Mouse (Mus musculus): ENCODE data around the gene Smlr1. TPM values are rescaled to one million over a fixed set of nuclear protein-coding genes. Genes with fewer than 3 reads are reported as not detected.

Gene Smlr1
- polyA plus RNA-seq, 1 experiment from 2014 or later, result 166 TPM

- H3K4me3 ChIP-seq (ENCODE audit: low read depth, low read length), result no peak overlapping the region
- H3K4me1 ChIP-seq (replicated peaks; ENCODE audit: control insufficient read depth, insufficient read depth, low read length), result 0 out of 2 replicates have a peak, but pooled peaks cover 4% of the 10 kb centered on the region
- TF ChIP-seq CTCF (IDR thresholded peaks at IDR 0.05; ENCODE audit: low read depth), result no peak
- H3K36me3 ChIP-seq (ENCODE audit: control insufficient read depth, insufficient read depth), result peaks cover 3% of the 10 kb centered on the region; the same call in 1 of the 2 replicates
- no peaks in the 10 kb centered on the region for H3K9me3 ChIP-seq (ENCODE audit: control insufficient read depth)
- H3K27me3 ChIP-seq (replicated peaks; ENCODE audit: control insufficient read depth, insufficient read depth, low read length), result no peaks in the 10 kb centered on the region
- H3K9ac ChIP-seq (ENCODE audit: low read depth, low read length), result no peak overlapping the region
- 70% methylated on average over 5 of the region's 5 CpGs for WGBS
- ATAC-seq, result peak; percentile 30; the same call in 1 of the 2 replicates
- H3K27ac ChIP-seq (ENCODE audit: low read depth, low read length), result peak overlapping the region; percentile 41; the same call in 1 of the 2 replicates
- no peak overlapping the region for H3K4me2 ChIP-seq (replicated peaks; ENCODE audit: low read depth)
Observed at GRCm38 (mm10) chr10:25520428-25520827, 15.6 kb downstream of the Smlr1 start.

GRCm38 (mm10) chr10:25519954-25520353, 16.1 kb downstream of the Smlr1 start:
- no peak overlapping the region for H3K4me2 ChIP-seq (replicated peaks; ENCODE audit: low read depth)
- H3K27me3 ChIP-seq (replicated peaks; ENCODE audit: control insufficient read depth, insufficient read depth, low read length), result no peaks in the 10 kb centered on the region
- H3K36me3 ChIP-seq (ENCODE audit: control insufficient read depth, insufficient read depth), result peaks cover 3% of the 10 kb centered on the region; the same call in 1 of the 2 replicates
- TF ChIP-seq CTCF (IDR thresholded peaks at IDR 0.05; ENCODE audit: low read depth), result no peak
- H3K9ac ChIP-seq (ENCODE audit: low read depth, low read length), result no peak overlapping the region
- peak overlapping the region; percentile 75 for H3K27ac ChIP-seq (ENCODE audit: low read depth, low read length)
- H3K4me1 ChIP-seq (replicated peaks; ENCODE audit: control insufficient read depth, insufficient read depth, low read length), result 0 out of 2 replicates have a peak, but pooled peaks cover 4% of the 10 kb centered on the region
- ATAC-seq, result peak; percentile 98
- WGBS, result 27% methylated on average over 3 of the region's 3 CpGs
- no peaks in the 10 kb centered on the region for H3K9me3 ChIP-seq (ENCODE audit: control insufficient read depth)
- no peak overlapping the region for H3K4me3 ChIP-seq (ENCODE audit: low read depth, low read length)

GRCm38 (mm10) chr10:25513821-25514220, 22.2 kb downstream of the Smlr1 start:
- TF ChIP-seq CTCF (IDR thresholded peaks at IDR 0.05; ENCODE audit: low read depth), result no peak
- Histone ChIP-seq H3K9ac (ENCODE audit: low read depth, low read length) (no peak overlapping the region), H3K27me3 (replicated peaks; ENCODE audit: control insufficient read depth, insufficient read depth, low read length) (no peaks in the 10 kb centered on the region), H3K27ac (ENCODE audit: low read depth, low read length) (no peak overlapping the region), H3K4me2 (replicated peaks; ENCODE audit: low read depth) (no peak overlapping the region), H3K4me3 (ENCODE audit: low read depth, low read length) (no peak overlapping the region), H3K9me3 (ENCODE audit: control insufficient read depth) (no peaks in the 10 kb centered on the region), H3K36me3 (ENCODE audit: control insufficient read depth, insufficient read depth) (peaks cover 3% of the 10 kb centered on the region; the same call in 1 of the 2 replicates), H3K4me1 (replicated peaks; ENCODE audit: control insufficient read depth, insufficient read depth, low read length) (no peaks in the 10 kb centered on the region)
- ATAC-seq, result no peak
- 84% methylated on average over 1 of the region's 1 CpGs for WGBS

- 66% methylated on average over 5 of the region's 5 CpGs for WGBS
Observed at GRCm38 (mm10) chr10:25503250-25503649, 32.8 kb downstream of the Smlr1 start.

GRCm38 (mm10) chr10:25499323-25500071, 36.6 kb downstream of the Smlr1 start:
- WGBS, result 76% methylated on average over 10 of the region's 10 CpGs
- Histone ChIP-seq H3K4me3 (ENCODE audit: low read depth, low read length) (no peak overlapping the region), H3K4me1 (replicated peaks; ENCODE audit: control insufficient read depth, insufficient read depth, low read length) (no peaks in the 10 kb centered on the region), H3K9me3 (ENCODE audit: control insufficient read depth) (no peaks in the 10 kb centered on the region), H3K9ac (ENCODE audit: low read depth, low read length) (no peak overlapping the region), H3K27ac (ENCODE audit: low read depth, low read length) (no peak overlapping the region), H3K4me2 (replicated peaks; ENCODE audit: low read depth) (no peak overlapping the region), H3K36me3 (ENCODE audit: control insufficient read depth, insufficient read depth) (peaks cover 20% of the 10 kb centered on the region; the same call in 1 of the 2 replicates), H3K27me3 (replicated peaks; ENCODE audit: control insufficient read depth, insufficient read depth, low read length) (no peaks in the 10 kb centered on the region)
- peak; percentile 59 for TF ChIP-seq CTCF (IDR thresholded peaks at IDR 0.05; ENCODE audit: low read depth)
- ATAC-seq, result no peak

More at GRCm38 (mm10) chr10:25503250-25503649, 32.8 kb downstream of the Smlr1 start:
- no peaks in the 10 kb centered on the region for H3K9me3 ChIP-seq (ENCODE audit: control insufficient read depth)
- H3K9ac ChIP-seq (ENCODE audit: low read depth, low read length), result no peak overlapping the region
- H3K27me3 ChIP-seq (replicated peaks; ENCODE audit: control insufficient read depth, insufficient read depth, low read length), result no peaks in the 10 kb centered on the region
- H3K4me1 ChIP-seq (replicated peaks; ENCODE audit: control insufficient read depth, insufficient read depth, low read length), result no peaks in the 10 kb centered on the region
- no peak for TF ChIP-seq CTCF (IDR thresholded peaks at IDR 0.05; ENCODE audit: low read depth)
- H3K4me2 ChIP-seq (replicated peaks; ENCODE audit: low read depth), result no peak overlapping the region
- peaks cover 25% of the 10 kb centered on the region; the same call in 1 of the 2 replicates for H3K36me3 ChIP-seq (ENCODE audit: control insufficient read depth, insufficient read depth)
- H3K4me3 ChIP-seq (ENCODE audit: low read depth, low read length), result no peak overlapping the region
- no peak overlapping the region for H3K27ac ChIP-seq (ENCODE audit: low read depth, low read length)
- ATAC-seq, result no peak

- Histone ChIP-seq H3K4me3 (ENCODE audit: low read depth, low read length) (no peak overlapping the region), H3K9ac (ENCODE audit: low read depth, low read length) (no peak overlapping the region), H3K36me3 (ENCODE audit: control insufficient read depth, insufficient read depth) (peaks cover 6% of the 10 kb centered on the region; the same call in 1 of the 2 replicates), H3K9me3 (ENCODE audit: control insufficient read depth) (no peaks in the 10 kb centered on the region), H3K4me1 (replicated peaks; ENCODE audit: control insufficient read depth, insufficient read depth, low read length) (no peaks in the 10 kb centered on the region), H3K4me2 (replicated peaks; ENCODE audit: low read depth) (no peak overlapping the region), H3K27me3 (replicated peaks; ENCODE audit: control insufficient read depth, insufficient read depth, low read length) (no peaks in the 10 kb centered on the region), H3K27ac (ENCODE audit: low read depth, low read length) (no peak overlapping the region)
- 6% methylated on average over 1 of the region's 1 CpGs for WGBS
- peak; percentile 94 for TF ChIP-seq CTCF (IDR thresholded peaks at IDR 0.05; ENCODE audit: low read depth)
- ATAC-seq, result no peak
Observed at GRCm38 (mm10) chr10:25488456-25488855, 47.6 kb downstream of the Smlr1 start.
